Mouse (Mus musculus) intestine, embryonic 16.5 days (tissue): ENCODE measurements at regions not wholly inside any gene's neighbourhood (a gene's known extent, or its start where the extent isn't known, plus 50 kb on each side); places are given as distances from the start of the nearest gene placed in this dataset.
A peak's percentile ranks its signal among the peaks of the same experiment; 100 is the strongest.

Experiments used
- ATAC-seq: fragments of 200-750 bp; cut with Nextera tagmentation; 2 replicates; pipeline ENCODE4 v1.8.0; 2017; ENCODE audit warnings: moderate TSS enrichment, moderate library complexity
- H3K27ac ChIP-seq: fragments of 300-500 bp; sonication (generic); 2 replicates; pipeline ENCODE4 v1.5.1; 2014; ENCODE audit warnings: mild to moderate bottlenecking, low read length
- H3K27me3 ChIP-seq: fragments of 300-500 bp; sonication (generic); replicated peaks from 2 replicates; pipeline ENCODE4 v1.6.1; 2014; ENCODE audit warnings: low read length, control low read depth, mixed read lengths; ENCODE audit not compliant: control insufficient read depth, insufficient read depth
- H3K36me3 ChIP-seq: fragments of 300-500 bp; sonication (generic); 2 replicates; pipeline ENCODE4 v1.6.1; 2014; ENCODE audit warnings: low read length, control low read depth; ENCODE audit not compliant: control insufficient read depth, insufficient read depth
- H3K4me1 ChIP-seq: fragments of 300-500 bp; sonication (generic); 2 replicates; pipeline ENCODE4 v1.6.1; 2014; ENCODE audit warnings: low read length, control low read depth, mixed read lengths; ENCODE audit not compliant: control insufficient read depth, insufficient read depth
- H3K4me2 ChIP-seq: fragments of 300-500 bp; sonication (generic); 2 replicates; pipeline ENCODE4 v1.6.1; 2014; ENCODE audit warnings: low read depth, low read length, control low read depth
- H3K4me3 ChIP-seq: fragments of 300-500 bp; sonication (generic); 2 replicates; pipeline ENCODE4 v1.5.1; 2014; ENCODE audit warnings: mild to moderate bottlenecking, low read length
- H3K9ac ChIP-seq: fragments of 300-500 bp; sonication (generic); 2 replicates; pipeline ENCODE4 v1.6.1; 2014; ENCODE audit warnings: low read depth, low read length
- H3K9me3 ChIP-seq: fragments of 300-500 bp; sonication (generic); 2 replicates; pipeline ENCODE4 v1.6.1; 2016; ENCODE audit warnings: low read length, control low read depth; ENCODE audit not compliant: control insufficient read depth
- WGBS: fragments of 180-500 bp; shearing (Covaris S2); extraction: QIAGEN DNeasy Blood & Tissue Kit; methylation state at CpG from one replicate; pipeline ENCODE4 v1.1.7; 2014; 5-methylcytosine and 5-hydroxymethylcytosine counted together

GRCm38 (mm10) chr8:78021473-78021872, 191.6 kb upstream of the Ttc29 start:
- no peak for ATAC-seq
- H3K36me3 ChIP-seq, result no peaks in the 10 kb centered on the region
- H3K9me3 ChIP-seq, result no peaks in the 10 kb centered on the region
- no peak overlapping the region for H3K9ac ChIP-seq
- no peak overlapping the region for H3K27ac ChIP-seq
- 53% methylated on average over 2 of the region's 2 CpGs for WGBS
- no peaks in the 10 kb centered on the region for H3K27me3 ChIP-seq
- no peak overlapping the region for H3K4me2 ChIP-seq
- no peaks in the 10 kb centered on the region for H3K4me1 ChIP-seq
- H3K4me3 ChIP-seq, result no peak overlapping the region

GRCm38 (mm10) chr8:78022986-78023385, 190.1 kb upstream of the Ttc29 start:
- H3K36me3 ChIP-seq, result no peaks in the 10 kb centered on the region
- peak overlapping the region; percentile 46 for H3K27ac ChIP-seq
- H3K9ac ChIP-seq, result no peak overlapping the region
- H3K4me3 ChIP-seq, result no peak overlapping the region
- no peaks in the 10 kb centered on the region for H3K9me3 ChIP-seq
- no peak for ATAC-seq
- no peak overlapping the region for H3K4me2 ChIP-seq
- 48% methylated on average over 5 of the region's 5 CpGs for WGBS
- no peaks in the 10 kb centered on the region for H3K27me3 ChIP-seq
- no peaks in the 10 kb centered on the region for H3K4me1 ChIP-seq

GRCm38 (mm10) chr8:78023467-78023866, 189.6 kb upstream of the Ttc29 start:
- H3K4me3 ChIP-seq, result no peak overlapping the region
- H3K27me3 ChIP-seq, result no peaks in the 10 kb centered on the region
- 19% methylated on average over 7 of the region's 7 CpGs for WGBS
- H3K4me2 ChIP-seq, result no peak overlapping the region
- H3K4me1 ChIP-seq, result no peaks in the 10 kb centered on the region
- ATAC-seq, result peak; percentile 89
- H3K9ac ChIP-seq, result no peak overlapping the region
- H3K27ac ChIP-seq, result peak overlapping the region; percentile 62
- H3K9me3 ChIP-seq, result no peaks in the 10 kb centered on the region
- no peaks in the 10 kb centered on the region for H3K36me3 ChIP-seq

- WGBS, result 49% methylated on average over 4 of the region's 4 CpGs
- no peak overlapping the region for H3K9ac ChIP-seq
- peak overlapping the region; percentile 62 for H3K27ac ChIP-seq
- H3K36me3 ChIP-seq, result no peaks in the 10 kb centered on the region
- no peaks in the 10 kb centered on the region for H3K9me3 ChIP-seq
- no peaks in the 10 kb centered on the region for H3K4me1 ChIP-seq
- ATAC-seq, result peak; percentile 46
- H3K4me2 ChIP-seq, result no peak overlapping the region
- H3K4me3 ChIP-seq, result no peak overlapping the region
- no peaks in the 10 kb centered on the region for H3K27me3 ChIP-seq
Measured at GRCm38 (mm10) chr8:78023936-78024335, 189.2 kb upstream of the Ttc29 start.

GRCm38 (mm10) chr8:78024964-78025363, 188.1 kb upstream of the Ttc29 start:
- H3K9me3 ChIP-seq, result no peaks in the 10 kb centered on the region
- H3K27ac ChIP-seq, result no peak overlapping the region
- no peaks in the 10 kb centered on the region for H3K36me3 ChIP-seq
- no peak for ATAC-seq
- WGBS, result 75% methylated on average over 5 of the region's 5 CpGs
- no peak overlapping the region for H3K4me2 ChIP-seq
- no peak overlapping the region for H3K4me3 ChIP-seq
- H3K9ac ChIP-seq, result no peak overlapping the region
- H3K27me3 ChIP-seq, result no peaks in the 10 kb centered on the region
- H3K4me1 ChIP-seq, result no peaks in the 10 kb centered on the region

GRCm38 (mm10) chr8:78027371-78027770, 185.7 kb upstream of the Ttc29 start:
- Histone ChIP-seq H3K27ac (no peak overlapping the region), H3K9ac (no peak overlapping the region), H3K4me2 (no peak overlapping the region), H3K9me3 (no peaks in the 10 kb centered on the region), H3K36me3 (no peaks in the 10 kb centered on the region), H3K4me3 (no peak overlapping the region), H3K27me3 (no peaks in the 10 kb centered on the region), H3K4me1 (no peaks in the 10 kb centered on the region)
- no peak for ATAC-seq
- WGBS, result 81% methylated on average over 2 of the region's 2 CpGs

GRCm38 (mm10) chr8:78028928-78029327, 184.2 kb upstream of the Ttc29 start:
- ATAC-seq, result no peak
- no peak overlapping the region for H3K9ac ChIP-seq
- WGBS, result 62% methylated on average over 1 of the region's 1 CpGs
- H3K9me3 ChIP-seq, result no peaks in the 10 kb centered on the region
- no peaks in the 10 kb centered on the region for H3K36me3 ChIP-seq
- H3K27ac ChIP-seq, result no peak overlapping the region
- no peaks in the 10 kb centered on the region for H3K27me3 ChIP-seq
- H3K4me2 ChIP-seq, result no peak overlapping the region
- H3K4me3 ChIP-seq, result no peak overlapping the region
- H3K4me1 ChIP-seq, result no peaks in the 10 kb centered on the region

- Histone ChIP-seq H3K4me1 (no peaks in the 10 kb centered on the region), H3K4me2 (no peak overlapping the region), H3K9ac (no peak overlapping the region), H3K27me3 (no peaks in the 10 kb centered on the region), H3K9me3 (no peaks in the 10 kb centered on the region), H3K36me3 (no peaks in the 10 kb centered on the region), H3K4me3 (no peak overlapping the region), H3K27ac (no peak overlapping the region)
- 67% methylated on average over 4 of the region's 4 CpGs for WGBS
- ATAC-seq, result no peak
Measured at GRCm38 (mm10) chr8:78031811-78032210, 181.3 kb upstream of the Ttc29 start.

- H3K9me3 ChIP-seq, result no peaks in the 10 kb centered on the region
- no peaks in the 10 kb centered on the region for H3K27me3 ChIP-seq
- H3K9ac ChIP-seq, result no peak overlapping the region
- WGBS, result 82% methylated on average over 4 of the region's 4 CpGs
- no peak overlapping the region for H3K4me2 ChIP-seq
- no peak overlapping the region for H3K27ac ChIP-seq
- no peaks in the 10 kb centered on the region for H3K4me1 ChIP-seq
- no peak overlapping the region for H3K4me3 ChIP-seq
- no peak for ATAC-seq
- H3K36me3 ChIP-seq, result no peaks in the 10 kb centered on the region
Measured at GRCm38 (mm10) chr8:78034687-78035086, 178.4 kb upstream of the Ttc29 start.

GRCm38 (mm10) chr8:78037218-78037617, 175.9 kb upstream of the Ttc29 start:
- Histone ChIP-seq H3K27ac (no peak overlapping the region), H3K36me3 (no peaks in the 10 kb centered on the region), H3K4me3 (no peak overlapping the region), H3K27me3 (no peaks in the 10 kb centered on the region), H3K9ac (no peak overlapping the region), H3K4me1 (no peaks in the 10 kb centered on the region), H3K4me2 (no peak overlapping the region), H3K9me3 (no peaks in the 10 kb centered on the region)
- ATAC-seq, result no peak
- 70% methylated on average over 1 of the region's 1 CpGs for WGBS
